Mouse (Mus musculus): ENCODE data around the gene Lenep.

DNA sequence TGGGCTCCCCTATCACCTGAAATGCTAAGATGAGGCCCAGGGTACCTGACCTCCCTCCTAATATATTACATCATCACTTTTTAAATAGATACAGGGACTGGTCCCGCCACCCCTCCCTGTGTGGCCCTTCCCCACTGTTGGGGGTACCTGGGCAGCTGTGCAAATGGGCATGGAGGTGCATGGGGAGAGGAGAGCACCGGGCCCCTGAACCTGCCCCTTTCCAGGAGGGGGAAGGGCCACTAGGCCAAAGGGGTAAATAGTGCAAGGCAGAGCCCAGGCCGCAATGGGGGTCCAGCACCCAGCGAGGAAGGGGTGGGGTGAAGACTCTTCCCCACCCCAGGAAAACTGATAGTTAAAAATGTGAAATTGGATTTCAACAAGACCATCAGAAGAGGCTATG lies 24.8 kb downstream of the Lenep start:
- TF ChIP-seq MAZ (IDR thresholded peaks at IDR 0.05; ENCODE audit: low read depth, low read length) = no peak
- no peak for TF ChIP-seq E2F4 (IDR thresholded peaks at IDR 0.05; ENCODE audit: insufficient replicate concordance, low read depth, low read length)
- TF ChIP-seq TBP (conservative IDR thresholded peaks at IDR 0.05; ENCODE audit: low read depth, low read length) = no peak
- no peak for TF ChIP-seq CTCF (conservative IDR thresholded peaks at IDR 0.05 in 1 of 2, IDR thresholded peaks at IDR 0.05 in 1 of 2; ENCODE audit: low read depth in 2 of 2, low read length in 2 of 2)
- no peak for TF ChIP-seq TCF12 (IDR thresholded peaks at IDR 0.05; ENCODE audit: low read depth, low read length)
- TF ChIP-seq PAX5 (IDR thresholded peaks at IDR 0.05; ENCODE audit: low read length) = no peak
- no peak for TF ChIP-seq ETS1 (conservative IDR thresholded peaks at IDR 0.05; ENCODE audit: low read depth, low read length)
- no peak for TF ChIP-seq HCFC1 (IDR thresholded peaks at IDR 0.05; ENCODE audit: low read depth, low read length)
- no peak for TF ChIP-seq CHD2 (IDR thresholded peaks at IDR 0.05; ENCODE audit: low read length)
- no peak for TF ChIP-seq POLR2A (IDR thresholded peaks at IDR 0.05; ENCODE audit: low read depth, low read length)
